Mouse (Mus musculus) liver, adult 2 months (tissue): ENCODE measurements around the gene Orai1. TPM values are rescaled to one million over a fixed set of nuclear protein-coding genes. Genes with fewer than 3 reads are reported as not detected.
A peak's percentile ranks its signal among the peaks of the same experiment; 100 is the strongest.
"Not testable (repeated sequence)": the region's sequence is repeated elsewhere in the genome, so short reads cannot be mapped to it uniquely, and the experiment has no call there.

Experiments
- DNase-seq: peaks from one replicate; pipeline ENCODE4 v3.0.0-alpha.2; 2011; ENCODE audit warnings: low read depth, low spot score; ENCODE audit errors: extremely low read depth
- H3K27ac ChIP-seq: fragments of 200-500 bp; replicated peaks from 2 replicates; pipeline ENCODE4 v1.5.1; 2012; ENCODE audit warnings: low read depth, mild to moderate bottlenecking, control low read depth, inconsistent platforms, low read length; ENCODE audit not compliant: insufficient read depth
- H3K27me3 ChIP-seq: fragments of 200-500 bp; 2 replicates; pipeline ENCODE4 v1.6.1; 2012; ENCODE audit warnings: mild to moderate bottlenecking, moderate library complexity, low read length, inconsistent platforms; ENCODE audit not compliant: control insufficient read depth, insufficient read depth
- H3K36me3 ChIP-seq: fragments of 200-500 bp; 2 replicates; pipeline ENCODE4 v1.6.1; 2012; ENCODE audit warnings: low read length, inconsistent platforms; ENCODE audit not compliant: control insufficient read depth, insufficient read depth
- H3K4me1 ChIP-seq: fragments of 200-500 bp; 2 replicates; pipeline ENCODE4 v1.6.1; 2011; ENCODE audit warnings: low read length; ENCODE audit not compliant: control insufficient read depth, insufficient read depth
- H3K4me3 ChIP-seq: fragments of 200-500 bp; 2 replicates; pipeline ENCODE4 v1.5.1; 2011; ENCODE audit warnings: low read depth, mild to moderate bottlenecking, control low read depth, low read length, moderate library complexity; ENCODE audit not compliant: insufficient read depth
- H3K79me2 ChIP-seq: fragments of 200-500 bp; 2 replicates; pipeline ENCODE4 v1.6.1; 2012; ENCODE audit warnings: inconsistent platforms, mild to moderate bottlenecking, low read length, moderate library complexity; ENCODE audit not compliant: control insufficient read depth, insufficient read depth
- H3K9ac ChIP-seq: fragments of 200-500 bp; 2 replicates; pipeline ENCODE4 v1.6.1; 2012; ENCODE audit warnings: low read depth, mild to moderate bottlenecking, control low read depth, inconsistent platforms, low read length
- CTCF ChIP-seq: fragments of 200-500 bp; IDR thresholded peaks from 2 replicates; pipeline ENCODE4 v1.5.1; 2011; ENCODE audit warnings: low read depth, low read length, control low read depth
- POLR2A ChIP-seq: fragments of 200-500 bp; IDR thresholded peaks from 2 replicates; pipeline ENCODE4 v1.6.1; 2011; ENCODE audit warnings: low read length, control low read depth; ENCODE audit not compliant: insufficient read depth; ENCODE audit errors: extremely low read depth
- WGBS: fragments of 180-500 bp; shearing (Covaris S2); methylation state at CpG from one replicate; pipeline ENCODE4 v1.1.7; 2018; 5-methylcytosine and 5-hydroxymethylcytosine counted together
- polyA plus RNA-seq: library from polyadenylated mRNA; depleted of rRNA; stranded (reverse); fragments of >200 nt; gene quantifications from 2 replicates; pipeline ENCODE4 v1.2.3, GENCODE M21; 2012; rRNA removed
- total RNA-seq: library from RNA; depleted of rRNA; stranded (reverse); fragments of >200 nt; gene quantifications from 2 replicates; pipeline ENCODE4 v1.2.3, GENCODE M21; 2014; rRNA removed

The Orai1 gene
- 4.2 and 5.8 TPM in 2 replicates for total RNA-seq
- 39.3 and 43.1 TPM in 2 replicates for polyA plus RNA-seq

- TF ChIP-seq POLR2A (peak; percentile 67; the same call in 1 of the 2 replicates), CTCF (no peak)
- under 1% methylated on average over 104 of the region's 106 CpGs for WGBS
- DNase-seq = peak; percentile 91
- H3K27ac ChIP-seq = peak within 1 kb of the TSS; percentile 81
- peak within 1 kb of the TSS; percentile 95 for H3K9ac ChIP-seq
- peaks cover 22% of the 10 kb centered on the region; the same call in 1 of the 2 replicates for H3K79me2 ChIP-seq
- H3K27me3 ChIP-seq = no peaks in the 10 kb centered on the region
- H3K4me3 ChIP-seq = peak within 1 kb of the TSS; percentile 77
- H3K4me1 ChIP-seq = peaks cover 40% of the 10 kb centered on the region
- no peaks in the 10 kb centered on the region for H3K36me3 ChIP-seq
These were observed at the start of gene Orai1 for GRCm38 (mm10) chr5:123014753-123015701. Gene Orai1, plus strand, starts transcription at chr5:123015074.

DNA sequence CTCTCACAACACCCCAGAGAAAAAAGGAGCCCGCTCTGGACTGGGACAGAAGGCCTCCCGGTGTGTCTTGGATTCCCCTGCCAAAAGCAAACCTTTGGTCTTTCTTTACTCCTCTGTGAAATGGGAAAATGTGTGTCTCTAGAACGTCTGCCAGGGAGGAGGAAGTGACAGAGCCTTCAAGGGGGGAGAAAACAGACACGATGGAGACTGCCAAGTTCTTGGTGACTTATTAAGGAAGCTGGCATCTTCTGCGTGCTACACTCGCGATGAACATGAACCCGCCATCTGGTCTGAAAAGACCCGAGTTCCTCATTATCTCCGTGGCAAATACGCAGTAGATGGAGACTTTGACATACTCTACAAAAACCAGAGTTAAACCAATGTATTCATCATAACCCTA lies 49.4 kb upstream of the Orai1 start:
- DNase-seq = no peak
- WGBS = 84% methylated on average over 11 of the region's 11 CpGs
- Histone ChIP-seq H3K27ac (no peak overlapping the region), H3K27me3 (no peaks in the 10 kb centered on the region), H3K9ac (no peak overlapping the region), H3K79me2 (no peaks in the 10 kb centered on the region), H3K36me3 (no peaks in the 10 kb centered on the region), H3K4me1 (no peaks in the 10 kb centered on the region), H3K4me3 (no peak overlapping the region)
- no peak for TF ChIP-seq POLR2A
- TF ChIP-seq CTCF = no peak

DNA sequence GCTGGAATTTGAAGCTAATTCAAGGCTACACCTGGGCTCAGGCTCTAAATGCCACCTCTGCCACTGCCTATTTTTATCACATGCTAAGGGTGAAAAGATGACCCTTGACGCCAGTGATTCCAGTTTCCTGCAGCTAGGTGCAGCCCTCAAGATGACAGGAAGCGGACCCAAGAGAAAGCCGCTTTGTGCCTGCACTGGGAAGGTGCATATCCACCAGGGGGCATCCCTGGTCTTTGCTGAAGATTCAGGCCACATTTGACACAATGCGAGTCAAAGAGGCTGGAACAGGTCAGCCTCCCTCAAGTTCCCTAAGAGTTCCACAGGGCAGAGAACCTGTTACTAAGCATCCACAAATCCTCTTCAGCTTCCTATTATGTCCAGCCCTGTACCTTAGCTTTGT lies 46.6 kb upstream of the Orai1 start:
- peak; percentile 55 for DNase-seq
- H3K27me3 ChIP-seq = no peaks in the 10 kb centered on the region
- no peak overlapping the region for H3K4me3 ChIP-seq
- H3K36me3 ChIP-seq = no peaks in the 10 kb centered on the region
- 41% methylated on average over 4 of the region's 4 CpGs for WGBS
- H3K79me2 ChIP-seq = no peaks in the 10 kb centered on the region
- TF ChIP-seq POLR2A (no peak), CTCF (peak; percentile 94)
- no peak overlapping the region for H3K27ac ChIP-seq
- H3K9ac ChIP-seq = no peak overlapping the region
- no peaks in the 10 kb centered on the region for H3K4me1 ChIP-seq

- no peak overlapping the region for H3K27ac ChIP-seq
- H3K4me3 ChIP-seq = no peak overlapping the region
- WGBS = 84% methylated on average over 5 of the region's 5 CpGs
- no peaks in the 10 kb centered on the region for H3K36me3 ChIP-seq
- no peak overlapping the region for H3K9ac ChIP-seq
- H3K79me2 ChIP-seq = no peaks in the 10 kb centered on the region
- no peaks in the 10 kb centered on the region for H3K4me1 ChIP-seq
- DNase-seq = no peak
- H3K27me3 ChIP-seq = no peaks in the 10 kb centered on the region
- TF ChIP-seq POLR2A (no peak), CTCF (no peak)
These were observed 44.8 kb upstream of the Orai1 start for GRCm38 (mm10) chr5:122970056-122970455.

GRCm38 (mm10) chr5:122971438-122971837 lies 43.4 kb upstream of the Orai1 start:
- TF ChIP-seq POLR2A = no peak
- TF ChIP-seq CTCF = no peak
- no peaks in the 10 kb centered on the region for H3K79me2 ChIP-seq
- no peaks in the 10 kb centered on the region for H3K4me1 ChIP-seq
- DNase-seq = no peak
- 94% methylated on average over 4 of the region's 4 CpGs for WGBS
- H3K4me3 ChIP-seq = no peak overlapping the region
- no peaks in the 10 kb centered on the region for H3K27me3 ChIP-seq
- H3K36me3 ChIP-seq = no peaks in the 10 kb centered on the region
- no peak overlapping the region for H3K27ac ChIP-seq
- H3K9ac ChIP-seq = no peak overlapping the region

DNA sequence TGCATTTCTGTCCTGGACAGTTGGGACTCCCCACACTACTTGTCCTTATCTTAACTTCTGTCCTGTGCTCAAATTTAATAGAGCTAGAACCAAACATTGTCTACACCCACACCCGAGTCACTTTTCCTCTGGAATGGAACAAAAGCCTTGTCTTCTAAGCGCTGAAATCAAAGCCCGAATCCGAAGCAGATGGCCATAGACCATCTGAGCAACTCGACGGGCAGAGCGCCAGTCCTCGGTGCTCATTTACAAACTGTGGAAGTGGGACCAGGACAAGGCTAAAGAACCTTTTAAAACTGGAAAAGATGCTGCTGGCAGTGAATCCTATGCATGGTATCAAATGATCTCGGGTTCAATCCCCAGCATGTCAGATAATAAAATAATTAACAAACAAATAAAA lies 42.8 kb upstream of the Orai1 start:
- H3K79me2 ChIP-seq = no peaks in the 10 kb centered on the region
- WGBS = 90% methylated on average over 9 of the region's 9 CpGs
- TF ChIP-seq CTCF (no peak), POLR2A (no peak)

GRCm38 (mm10) chr5:122974701-122975100 lies 40.2 kb upstream of the Orai1 start:
- H3K27me3 ChIP-seq, H3K9ac ChIP-seq, H3K36me3 ChIP-seq, DNase-seq, H3K4me3 ChIP-seq, H3K79me2 ChIP-seq, H3K27ac ChIP-seq, H3K4me1 ChIP-seq: not testable (repeated sequence)
- WGBS = 81% methylated on average over 4 of the region's 4 CpGs

More for the DNA sequence above, 42.8 kb upstream of the Orai1 start:
- Histone ChIP-seq H3K4me3 (no peak overlapping the region), H3K27me3 (no peaks in the 10 kb centered on the region), H3K9ac (no peak overlapping the region), H3K36me3 (no peaks in the 10 kb centered on the region), H3K4me1 (no peaks in the 10 kb centered on the region), H3K27ac (no peak overlapping the region)
- no peak for DNase-seq
